Mouse (Mus musculus) heart, adult 9 months (tissue): ENCODE measurements at regions not wholly inside any gene's neighbourhood (a gene's known extent, or its start where the extent isn't known, plus 50 kb on each side); places are given as distances from the start of the nearest gene placed in this dataset.

Source experiments
- DNase-seq, 2 experiments: peaks; one replicate each; pipeline ENCODE4 v3.0.0; 2022; ENCODE audit warnings: low spot score in 2 of 2

- no peak for DNase-seq
Measured at GRCm38 (mm10) chr11:112566071-112566470, 216.0 kb upstream of the Sox9 start.

DNA sequence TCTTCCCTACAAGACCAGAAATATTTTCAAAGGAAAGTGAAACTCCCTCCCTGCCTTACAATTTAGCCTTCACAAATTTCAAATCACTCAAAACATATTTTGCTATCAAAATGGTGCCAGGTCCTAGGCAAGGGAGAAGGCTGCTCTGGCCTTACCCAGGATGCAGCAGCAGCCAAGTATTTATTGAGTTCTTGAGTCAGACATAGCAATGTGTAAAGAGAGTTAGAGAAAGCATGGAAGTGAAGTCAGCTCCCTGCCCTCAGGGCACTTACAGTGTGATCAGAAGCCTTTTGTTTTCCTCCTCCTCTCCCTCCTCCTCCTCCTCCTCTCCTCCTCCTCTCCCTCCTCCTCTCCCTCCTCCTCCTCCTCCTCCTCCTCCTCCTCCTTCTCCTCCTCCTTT lies 194.6 kb upstream of the Sox9 start:
- no peak for DNase-seq

- DNase-seq, result no peak
Measured at GRCm38 (mm10) chr11:112588088-112588487, 193.9 kb upstream of the Sox9 start.

DNA sequence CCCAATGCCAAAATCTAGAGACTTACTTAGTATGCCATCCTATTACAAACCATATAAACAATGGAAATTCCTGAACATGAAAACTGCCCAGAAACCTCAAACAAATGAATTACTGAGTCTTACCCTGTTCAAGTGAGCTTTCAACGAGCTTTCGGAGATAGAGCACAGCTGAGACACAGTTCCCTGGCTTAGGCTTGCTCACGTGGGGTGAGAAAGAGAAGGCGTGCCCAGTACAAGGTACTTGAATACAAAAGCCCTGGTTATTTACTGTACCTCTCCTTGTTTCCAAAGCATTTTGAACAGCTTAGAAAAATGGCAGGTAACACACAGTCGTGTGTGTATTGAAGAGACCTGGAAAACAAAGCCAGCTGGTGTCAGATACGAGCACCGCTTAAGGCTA lies 191.8 kb upstream of the Sox9 start:
- DNase-seq, result no peak

GRCm38 (mm10) chr11:112592411-112593020 lies 189.5 kb upstream of the Sox9 start:
- DNase-seq, result no peak

GRCm38 (mm10) chr11:112593821-112594220 lies 188.2 kb upstream of the Sox9 start:
- no peak for DNase-seq

DNA sequence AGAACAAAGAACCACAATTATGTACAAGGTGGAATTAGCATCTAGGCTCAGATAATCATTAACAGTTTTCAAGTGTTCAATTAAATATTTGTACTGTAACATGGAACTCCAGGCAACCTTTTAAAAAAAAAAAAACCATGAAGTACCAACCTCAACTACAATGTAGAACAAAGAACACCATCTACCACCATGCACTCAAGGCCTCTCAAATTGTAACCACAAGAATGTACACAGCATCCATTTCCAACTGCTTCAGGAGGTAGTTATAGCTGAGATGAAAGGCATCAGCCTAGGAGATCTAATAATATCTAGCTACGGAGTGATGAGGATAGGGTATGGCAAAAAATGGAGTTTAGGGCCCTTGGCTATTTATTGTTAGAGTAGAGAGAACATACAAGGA lies 174.7 kb upstream of the Sox9 start:
- DNase-seq, result no peak

DNA sequence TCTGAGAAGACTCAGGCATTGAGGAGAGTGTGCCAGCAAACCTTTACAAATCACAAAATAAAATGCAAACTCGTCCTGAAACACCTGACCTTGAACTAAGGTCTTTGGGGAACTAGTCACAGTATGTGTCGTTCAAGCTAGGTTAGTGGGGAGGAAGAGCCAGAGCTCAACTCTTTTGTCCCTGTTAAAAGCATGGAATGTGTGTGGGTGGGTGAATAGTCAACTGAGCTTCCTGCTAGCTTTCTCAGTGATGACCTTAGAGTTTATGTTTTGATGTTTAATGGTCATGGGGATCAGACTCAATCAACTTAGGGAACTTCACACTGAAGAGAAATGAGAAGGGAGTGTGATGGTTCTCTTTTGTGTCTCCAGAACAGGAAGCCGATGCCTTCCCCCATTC lies 172.7 kb upstream of the Sox9 start:
- DNase-seq, result no peak

GRCm38 (mm10) chr11:112611073-112611472 lies 171.0 kb upstream of the Sox9 start:
- DNase-seq, result no peak

DNA sequence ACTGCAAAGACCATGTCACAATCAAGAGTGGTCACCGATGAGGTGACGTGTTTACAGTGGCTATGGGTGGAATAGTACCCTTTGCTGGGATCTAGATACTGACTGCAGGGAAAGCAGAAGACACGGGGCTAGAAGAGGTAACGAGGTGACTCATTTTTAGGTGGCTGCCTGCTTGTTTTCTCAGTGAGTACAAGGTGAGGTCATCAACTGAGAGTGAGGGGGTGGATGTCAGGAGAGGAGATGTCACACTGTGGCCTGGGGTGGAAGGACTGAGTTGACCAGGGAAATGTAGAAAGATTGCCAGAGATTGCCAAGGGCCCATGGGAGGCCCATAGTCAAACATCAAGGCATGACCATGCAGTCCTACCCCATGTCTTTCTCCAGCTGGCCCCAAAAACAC lies 166.4 kb upstream of the Sox9 start:
- DNase-seq, result no peak

DNA sequence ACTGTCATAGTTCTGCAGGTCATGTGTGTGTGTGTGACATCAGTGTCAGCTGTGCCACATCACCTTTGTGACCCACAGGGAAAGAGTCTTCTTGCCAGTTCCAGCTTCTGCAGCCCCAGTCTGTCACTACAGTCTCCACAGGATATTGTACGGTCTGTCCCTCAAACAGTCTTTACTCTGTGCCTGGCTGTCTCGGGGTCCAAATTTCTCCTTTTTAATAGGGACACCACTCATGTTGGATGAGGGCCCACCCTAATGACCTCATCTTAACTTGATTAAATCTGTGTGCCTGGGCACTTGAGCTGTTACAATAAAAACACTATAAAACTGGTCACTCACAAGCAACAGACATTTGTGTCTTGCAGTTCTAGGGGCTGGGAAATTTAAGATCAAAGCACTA lies 165.1 kb upstream of the Sox9 start:
- DNase-seq, result no peak

DNA sequence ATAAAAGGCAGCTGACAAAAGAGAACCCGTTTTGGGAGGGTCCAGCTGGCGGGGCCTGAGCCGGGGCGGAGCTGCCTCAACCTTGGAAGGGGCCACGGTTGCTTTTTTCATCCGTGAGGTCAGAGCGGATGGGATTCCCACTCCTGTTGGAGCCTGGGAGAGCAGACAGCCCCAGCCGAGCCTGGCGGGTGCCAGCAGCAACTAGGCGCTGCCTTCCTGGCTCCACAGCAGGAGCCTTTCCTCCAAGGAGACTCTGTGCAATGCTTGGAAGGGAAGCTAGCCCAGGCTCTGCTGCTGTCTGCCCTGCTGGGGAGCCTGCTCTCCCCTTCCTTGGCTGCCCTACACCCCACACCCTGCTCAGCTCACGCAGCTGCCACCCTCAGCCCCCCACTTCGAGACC lies 161.1 kb upstream of the Sox9 start:
- DNase-seq, result peak; percentile 63 to 69

DNA sequence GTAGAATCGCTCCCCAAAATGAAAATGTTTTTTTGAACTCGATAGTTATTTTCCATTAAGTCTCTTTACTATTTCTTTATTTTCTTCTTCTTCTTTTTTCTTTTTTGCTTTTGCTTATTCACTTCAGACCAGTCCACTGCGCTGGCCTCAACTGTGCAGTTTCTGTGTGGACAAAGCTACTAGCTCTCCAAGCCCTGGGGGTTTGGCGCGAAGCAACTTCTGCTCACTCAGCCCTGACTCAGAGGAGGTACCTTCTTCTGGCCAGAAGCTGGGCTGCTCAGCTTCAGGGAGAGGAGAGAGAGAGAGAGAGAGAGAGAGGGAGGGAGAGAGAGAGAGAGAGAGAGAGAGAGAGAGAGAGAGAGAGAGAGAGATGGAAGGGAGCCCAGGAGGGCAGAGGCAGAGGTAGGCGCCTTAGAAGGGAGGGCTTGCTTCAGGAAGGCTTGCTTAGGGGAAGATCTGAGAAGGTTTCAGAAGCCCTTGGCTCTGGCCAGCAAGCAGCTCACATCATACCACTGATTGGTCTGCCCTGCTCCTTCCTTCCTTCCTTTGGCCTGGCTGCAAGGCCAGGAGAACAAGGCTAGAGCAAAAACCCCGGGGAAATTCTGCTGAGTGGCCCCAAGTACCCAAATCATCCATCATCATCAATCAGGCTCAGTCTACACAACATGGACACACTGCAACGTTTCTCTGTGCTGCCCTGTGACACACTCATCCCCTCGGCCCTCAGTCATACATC lies 160.5 kb upstream of the Sox9 start:
- peak in 1 of 2 experiments; percentile 13 for DNase-seq

GRCm38 (mm10) chr11:112649298-112649697 lies 132.7 kb upstream of the Sox9 start:
- DNase-seq, result no peak

DNA sequence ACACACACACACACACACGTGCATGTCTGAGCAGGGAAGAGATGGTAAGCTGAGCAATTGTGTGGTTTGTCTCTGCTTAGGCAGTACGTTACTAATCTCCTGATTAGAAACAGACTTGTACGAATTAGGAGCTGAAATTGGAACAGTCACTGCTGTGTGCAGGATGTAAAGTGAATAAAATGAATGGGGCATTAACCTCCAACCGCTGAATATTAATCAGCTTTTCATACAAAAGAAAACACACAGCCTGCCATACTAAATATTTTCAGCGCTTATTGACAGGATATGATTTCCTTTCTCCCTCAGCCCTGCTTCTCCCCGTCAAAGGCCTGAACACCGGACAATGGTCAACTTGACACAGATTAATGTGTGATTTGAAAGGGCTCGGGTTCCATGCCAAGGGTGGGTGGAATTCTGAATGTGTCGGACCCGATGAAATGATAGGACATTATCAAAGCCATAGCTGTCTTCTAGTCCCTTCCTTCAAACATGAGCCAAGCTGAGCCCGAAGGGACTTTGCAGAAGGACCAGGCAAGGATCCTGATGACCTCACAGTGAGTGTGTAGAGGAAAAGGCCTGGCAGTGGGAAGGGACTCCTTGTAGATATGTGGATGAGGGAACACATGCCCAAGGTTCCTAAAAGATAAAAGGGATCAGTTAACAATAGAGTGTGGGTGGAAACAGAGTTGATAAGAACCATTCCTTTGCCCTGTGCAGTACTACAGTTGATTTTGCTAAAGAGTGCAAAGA lies 124.4 kb upstream of the Sox9 start:
- no peak for DNase-seq

DNA sequence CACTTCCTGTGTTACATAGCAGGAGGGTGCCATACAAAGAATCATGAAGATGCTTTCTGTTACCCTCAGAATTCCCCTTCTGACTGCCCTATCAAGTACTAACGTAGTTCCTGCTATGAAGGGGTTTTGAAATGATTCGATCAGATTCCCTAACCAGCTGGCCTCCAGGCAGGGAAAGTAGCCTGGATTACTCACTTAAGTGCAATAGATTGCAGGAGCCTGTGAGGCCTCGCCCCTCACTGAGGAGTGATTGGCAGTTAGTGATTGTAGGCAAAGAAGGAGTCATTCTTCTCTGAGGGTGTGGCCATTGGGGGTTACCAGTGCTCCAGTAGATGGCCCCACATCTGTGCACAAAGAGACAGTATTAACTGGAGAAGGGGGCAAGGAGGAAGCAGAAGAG lies 122.1 kb upstream of the Sox9 start:
- DNase-seq, result no peak

DNA sequence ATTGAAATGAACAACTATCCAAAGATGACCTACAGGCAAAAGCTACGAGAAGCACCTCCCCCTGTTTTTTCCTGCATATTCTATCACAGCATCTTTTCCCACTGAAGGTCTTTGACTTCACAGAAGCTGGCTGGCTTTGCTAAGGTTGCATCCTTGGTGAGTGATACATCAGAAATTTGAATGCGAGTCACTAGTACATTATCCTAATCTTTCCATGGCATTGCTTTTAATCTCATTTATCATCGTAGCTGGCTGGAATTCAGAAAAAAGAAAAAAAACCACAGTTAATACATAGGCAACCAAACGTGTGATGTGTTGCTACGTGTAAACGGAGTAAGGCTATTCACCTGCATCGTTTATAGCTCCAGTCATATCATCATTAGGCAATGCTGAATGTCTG lies 120.6 kb upstream of the Sox9 start:
- no peak for DNase-seq

DNA sequence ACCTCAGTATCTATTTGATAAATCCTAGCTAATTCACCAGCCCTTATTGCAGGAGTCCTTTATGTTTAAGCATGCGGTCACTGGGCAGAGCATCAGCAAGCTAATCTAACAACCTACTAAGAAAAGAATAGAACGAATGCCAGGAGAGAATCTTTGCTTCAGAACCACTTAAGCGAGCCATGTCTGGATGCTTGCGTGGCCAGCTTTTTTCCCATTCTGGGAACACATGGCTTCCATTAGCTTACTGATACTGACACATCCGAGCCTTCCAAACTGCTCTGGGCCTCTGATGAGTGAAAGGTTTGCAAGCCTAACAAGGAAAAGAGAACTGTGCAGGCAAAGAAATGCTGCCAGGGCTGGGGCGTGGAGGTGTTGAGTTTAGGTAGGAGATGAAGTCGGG lies 114.7 kb upstream of the Sox9 start:
- DNase-seq, result no peak

DNA sequence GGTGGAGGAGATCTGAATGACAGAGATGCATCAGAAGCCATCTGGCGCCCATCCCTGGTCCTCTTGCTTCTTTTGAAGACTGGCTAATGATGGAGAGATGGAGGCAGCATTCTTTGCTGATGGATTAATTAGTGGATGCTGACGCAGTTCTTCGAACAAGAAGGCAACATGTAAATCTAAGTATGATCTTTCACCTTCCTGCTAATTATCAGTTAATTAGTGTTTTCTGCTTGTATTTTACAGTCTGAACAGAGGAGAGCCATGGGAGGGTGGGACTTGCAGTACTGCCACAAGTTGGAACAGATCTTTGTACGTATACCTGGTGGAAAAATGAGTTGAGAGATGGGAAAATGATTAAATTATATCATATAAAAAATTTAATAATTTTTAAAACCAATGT lies 109.9 kb upstream of the Sox9 start:
- DNase-seq, result no peak

DNA sequence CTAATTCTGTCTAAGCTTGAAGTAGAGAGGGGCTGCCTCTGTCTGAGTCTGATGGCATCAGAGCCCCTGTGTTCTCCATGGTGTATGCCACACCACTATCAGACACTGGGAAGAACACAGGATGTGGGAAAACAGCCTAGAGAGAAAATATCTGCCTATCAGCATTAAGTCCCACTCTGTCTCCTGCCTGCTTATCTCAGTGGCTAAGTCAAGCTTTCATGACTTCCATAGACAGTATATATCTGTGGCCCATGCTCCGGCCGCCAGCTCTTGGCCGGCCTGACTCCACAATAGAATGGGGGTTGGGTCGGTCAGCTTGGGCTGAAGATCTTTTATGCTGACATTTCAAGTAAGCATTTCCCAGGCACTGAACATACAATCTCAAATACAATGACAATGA lies 92.0 kb upstream of the Sox9 start:
- DNase-seq, result no peak

DNA sequence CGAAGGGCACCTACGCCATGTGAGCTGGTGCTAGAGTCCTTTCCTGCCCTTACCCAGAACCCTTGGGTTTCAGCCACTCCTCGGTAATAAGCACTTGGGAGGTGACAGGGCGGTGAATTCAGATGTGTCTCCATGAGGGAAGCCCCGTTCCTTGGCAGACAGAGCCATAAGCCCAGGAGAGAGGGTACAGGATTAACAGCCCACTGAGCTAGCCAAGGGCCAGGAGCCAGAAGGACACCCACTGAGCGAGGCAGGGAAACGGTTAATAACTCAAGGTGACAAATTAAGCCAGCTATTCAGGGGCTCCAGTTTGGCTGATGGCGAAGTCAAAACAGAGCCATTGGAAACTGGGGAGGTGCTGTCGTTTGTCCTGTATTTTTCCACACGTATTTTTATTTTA lies 75.9 kb upstream of the Sox9 start:
- DNase-seq, result no peak

GRCm38 (mm10) chr11:112708119-112708730 lies 73.8 kb upstream of the Sox9 start:
- no peak for DNase-seq

DNA sequence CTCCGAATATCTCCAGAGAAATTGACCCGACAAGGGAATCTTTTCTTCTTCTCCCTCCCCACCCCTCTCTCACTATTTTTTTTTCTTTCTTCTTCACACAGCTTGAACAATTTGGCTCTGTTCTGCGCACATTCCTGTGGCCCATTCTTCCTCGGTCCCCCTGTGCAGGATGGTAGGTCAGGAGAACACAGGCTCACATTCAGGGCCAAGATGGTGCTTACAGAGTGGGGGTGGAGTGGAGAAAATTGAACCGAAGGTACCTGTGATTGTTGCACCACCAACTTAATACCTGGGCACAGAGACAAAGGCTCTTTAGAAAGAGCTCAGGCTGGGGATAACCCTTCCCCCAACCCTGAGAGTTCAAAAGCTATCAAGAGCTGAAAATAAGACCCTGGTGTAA lies 70.4 kb upstream of the Sox9 start:
- no peak for DNase-seq
